Mouse (Mus musculus) embryonic facial prominence, embryonic 14.5 days (tissue): Measurements from ENCODE around the gene Tceanc. TPM values are rescaled to one million over a fixed set of nuclear protein-coding genes. Genes with fewer than 3 reads are reported as not detected.
"Not testable (repeated sequence)": the region's sequence is repeated elsewhere in the genome, so short reads cannot be mapped to it uniquely, and the experiment has no call there.

ENCODE experiments used
- ATAC-seq: fragments of 200-750 bp; cut with Nextera tagmentation; 2 replicates; pipeline ENCODE4 v1.8.0; 2017; ENCODE audit warnings: low read depth, moderate number of reproducible peaks, moderate TSS enrichment
- DNase-seq: peaks from one replicate; pipeline ENCODE4 v3.0.0-alpha.2; 2015; ENCODE audit warnings: low spot score
- H3K27ac ChIP-seq: fragments of 300-500 bp; sonication (generic); replicated peaks from 2 replicates; pipeline ENCODE4 v1.5.1; 2014; ENCODE audit warnings: low read depth, mild to moderate bottlenecking, low read length, moderate library complexity
- H3K27me3 ChIP-seq: fragments of 300-500 bp; sonication (generic); replicated peaks from 2 replicates; pipeline ENCODE4 v1.6.1; 2014; ENCODE audit warnings: low read length; ENCODE audit not compliant: control insufficient read depth, insufficient read depth
- H3K36me3 ChIP-seq: fragments of 300-500 bp; sonication (generic); 2 replicates; pipeline ENCODE4 v1.6.1; 2014; ENCODE audit warnings: low read length, mixed read lengths; ENCODE audit not compliant: control insufficient read depth, insufficient read depth
- H3K4me1 ChIP-seq: fragments of 300-500 bp; sonication (generic); 2 replicates; pipeline ENCODE4 v1.6.1; 2014; ENCODE audit warnings: antibody characterized with exemption, low read length; ENCODE audit not compliant: control insufficient read depth, insufficient read depth
- H3K4me2 ChIP-seq: fragments of 300-500 bp; sonication (generic); 2 replicates; pipeline ENCODE4 v1.6.1; 2014; ENCODE audit warnings: low read depth, mild to moderate bottlenecking, low read length, moderate library complexity, mixed read lengths
- H3K4me3 ChIP-seq: fragments of 300-500 bp; sonication (generic); 2 replicates; pipeline ENCODE4 v1.5.1; 2014; ENCODE audit warnings: low read depth, mild to moderate bottlenecking, low read length
- H3K9ac ChIP-seq: fragments of 300-500 bp; sonication (generic); 2 replicates; pipeline ENCODE4 v1.6.1; 2014; ENCODE audit warnings: low read depth, mild to moderate bottlenecking, low read length, moderate library complexity, mixed read lengths
- H3K9me3 ChIP-seq: fragments of 300-500 bp; sonication (generic); 2 replicates; pipeline ENCODE4 v1.6.1; 2016; ENCODE audit warnings: low read length; ENCODE audit not compliant: control insufficient read depth
- WGBS: fragments of 180-500 bp; shearing (Covaris S2); extraction: QIAGEN DNeasy Blood & Tissue Kit; methylation state at CpG from one replicate; pipeline ENCODE4 v1.1.7; 2014; 5-methylcytosine and 5-hydroxymethylcytosine counted together
- polyA plus RNA-seq: library from polyadenylated mRNA; unstranded; fragments of >200 nt; fragmentation: Nextera tagmentation; extraction: Ambion mirVana; gene quantifications from 2 replicates; pipeline ENCODE4 v1.2.1, GENCODE M21; 2014

The Tceanc gene
- polyA plus RNA-seq, 1 experiment from 2014 or later, result 4.8 TPM

- Histone ChIP-seq H3K9ac (no peak overlapping the region), H3K27me3 (peaks cover 8% of the 10 kb centered on the region), H3K27ac (no peak overlapping the region), H3K36me3 (no peaks in the 10 kb centered on the region), H3K4me3 (no peak overlapping the region), H3K9me3 (no peaks in the 10 kb centered on the region), H3K4me1 (no peaks in the 10 kb centered on the region), H3K4me2 (no peak overlapping the region)
- ATAC-seq, result no peak
- WGBS, result 37% methylated on average over 6 of the region's 6 CpGs
- no peak for DNase-seq
These were observed 13.3 kb upstream of the Tceanc start for GRCm38 (mm10) chrX:166531671-166532070.

DNA sequence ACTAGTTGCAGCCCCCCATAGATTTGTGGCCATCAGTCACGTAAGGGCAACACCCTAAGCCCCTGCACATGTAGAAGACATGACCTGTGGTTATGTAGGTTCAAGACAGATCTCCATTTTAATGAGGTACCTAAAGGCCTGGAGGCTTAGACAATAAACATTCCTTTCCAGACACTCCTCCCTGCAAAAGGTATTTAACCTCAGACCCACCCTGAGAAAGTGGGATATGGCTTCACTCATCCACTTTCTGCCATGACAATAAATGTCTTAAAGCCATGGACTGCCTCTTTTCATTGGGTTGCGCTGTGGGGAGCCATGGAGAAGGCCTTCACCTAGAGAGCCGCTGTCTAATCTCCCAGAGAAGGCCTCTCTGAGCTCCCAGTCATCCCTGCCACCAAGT, 9.8 kb upstream of the Tceanc start:
- no peak overlapping the region for H3K9ac ChIP-seq
- H3K36me3 ChIP-seq, result no peaks in the 10 kb centered on the region
- H3K27me3 ChIP-seq, result peaks cover 8% of the 10 kb centered on the region
- H3K4me2 ChIP-seq, result no peak overlapping the region
- H3K9me3 ChIP-seq, result no peaks in the 10 kb centered on the region
- H3K4me1 ChIP-seq, result no peaks in the 10 kb centered on the region
- 87% methylated on average over 3 of the region's 3 CpGs for WGBS
- H3K27ac ChIP-seq, result no peak overlapping the region
- DNase-seq, result no peak
- ATAC-seq, result no peak
- H3K4me3 ChIP-seq, result no peak overlapping the region

GRCm38 (mm10) chrX:166525637-166526315, 7.4 kb upstream of the Tceanc start:
- 88% methylated on average over 2 of the region's 2 CpGs for WGBS
- H3K36me3 ChIP-seq, result no peaks in the 10 kb centered on the region
- no peak overlapping the region for H3K9ac ChIP-seq
- H3K27ac ChIP-seq, result no peak overlapping the region
- ATAC-seq (no peak), DNase-seq (no peak)
- H3K4me3 ChIP-seq, result no peak overlapping the region
- H3K27me3 ChIP-seq, result no peaks in the 10 kb centered on the region; the same call in 1 of the 2 replicates
- H3K9me3 ChIP-seq, result no peaks in the 10 kb centered on the region
- H3K4me1 ChIP-seq, result no peaks in the 10 kb centered on the region
- H3K4me2 ChIP-seq, result no peak overlapping the region

DNA sequence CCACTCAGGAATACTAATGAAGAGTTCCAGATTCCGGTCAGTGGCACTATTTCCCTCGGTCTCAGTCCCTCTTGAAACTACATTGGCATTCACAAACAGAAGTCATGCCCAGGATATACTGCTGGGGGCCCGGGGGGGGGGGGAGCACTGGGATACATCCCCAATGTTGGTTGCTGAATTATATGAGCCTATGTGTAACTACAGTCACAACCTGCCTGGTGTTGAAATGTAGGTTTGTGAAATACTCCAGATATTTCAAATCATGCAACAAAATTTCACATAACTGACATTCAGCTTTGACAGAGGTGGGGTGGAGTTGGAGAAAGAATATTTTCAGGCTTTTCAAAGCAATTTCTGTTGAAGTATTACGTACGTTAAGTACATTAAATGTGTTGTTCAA, 2.4 kb upstream of the Tceanc start:
- no peaks in the 10 kb centered on the region; the same call in 1 of the 2 replicates for H3K27me3 ChIP-seq
- 90% methylated on average over 5 of the region's 5 CpGs for WGBS
- no peaks in the 10 kb centered on the region for H3K4me1 ChIP-seq
- no peak overlapping the region for H3K9ac ChIP-seq
- no peaks in the 10 kb centered on the region for H3K36me3 ChIP-seq
- H3K27ac ChIP-seq, result no peak overlapping the region
- no peaks in the 10 kb centered on the region for H3K9me3 ChIP-seq
- H3K4me2 ChIP-seq, result no peak overlapping the region
- DNase-seq (no peak), ATAC-seq (no peak)
- no peak overlapping the region for H3K4me3 ChIP-seq

DNA sequence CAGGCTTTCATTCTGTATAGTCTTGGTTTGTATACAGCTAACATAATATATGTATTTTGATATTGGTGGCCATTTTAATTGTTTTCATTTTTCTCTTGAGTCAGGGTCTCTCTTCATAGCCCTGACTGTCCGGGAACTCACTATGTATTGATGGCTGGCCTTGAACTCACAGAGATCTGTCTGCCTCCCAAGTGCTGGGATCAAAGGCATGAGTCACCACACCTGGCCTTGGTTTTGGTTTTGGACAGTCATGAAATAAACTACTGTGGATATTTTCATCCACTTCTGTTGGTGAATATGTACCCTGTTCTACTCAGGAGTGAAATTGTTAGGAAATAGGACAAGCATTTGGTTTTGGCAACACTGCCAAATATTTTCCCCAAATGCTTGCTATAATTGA, 1.7 kb downstream of the Tceanc start:
- Histone ChIP-seq H3K4me3 (no peak overlapping the region), H3K9ac (no peak overlapping the region), H3K4me1 (no peaks in the 10 kb centered on the region), H3K36me3 (no peaks in the 10 kb centered on the region), H3K27me3 (no peaks in the 10 kb centered on the region; the same call in none of the 2 replicates), H3K4me2 (no peak overlapping the region), H3K9me3 (no peaks in the 10 kb centered on the region), H3K27ac (no peak overlapping the region)
- 81% methylated on average over 1 of the region's 1 CpGs for WGBS
- ATAC-seq (no peak), DNase-seq (no peak)

GRCm38 (mm10) chrX:166515923-166516322, 2.4 kb downstream of the Tceanc start:
- Histone ChIP-seq H3K36me3 (no peaks in the 10 kb centered on the region), H3K9me3 (no peaks in the 10 kb centered on the region), H3K9ac (no peak overlapping the region), H3K4me2 (no peak overlapping the region), H3K27me3 (no peaks in the 10 kb centered on the region; the same call in none of the 2 replicates), H3K4me1 (no peaks in the 10 kb centered on the region), H3K4me3 (no peak overlapping the region), H3K27ac (no peak overlapping the region)
- WGBS, result 89% methylated on average over 3 of the region's 3 CpGs
- DNase-seq (no peak), ATAC-seq (no peak)

- not testable (repeated sequence) for H3K36me3 ChIP-seq, H3K27me3 ChIP-seq, H3K27ac ChIP-seq, H3K9ac ChIP-seq, ATAC-seq, H3K4me1 ChIP-seq, H3K9me3 ChIP-seq, H3K4me3 ChIP-seq
- WGBS, result 23% methylated on average over 11 of the region's 12 CpGs
- H3K4me2 ChIP-seq, result peak overlapping the region; percentile 24
- peak; percentile 26 for DNase-seq
These were observed 4.3 kb downstream of the Tceanc start for GRCm38 (mm10) chrX:166514035-166514434.

- Histone ChIP-seq H3K36me3 (no peaks in the 10 kb centered on the region), H3K27me3 (no peaks in the 10 kb centered on the region; the same call in 1 of the 2 replicates), H3K4me3 (no peak overlapping the region), H3K27ac (no peak overlapping the region), H3K4me1 (no peaks in the 10 kb centered on the region), H3K9me3 (no peaks in the 10 kb centered on the region), H3K9ac (no peak overlapping the region), H3K4me2 (no peak overlapping the region)
- 89% methylated on average over 4 of the region's 4 CpGs for WGBS
- DNase-seq (no peak), ATAC-seq (no peak)
These were observed 6.3 kb downstream of the Tceanc start for GRCm38 (mm10) chrX:166512071-166512470.

DNA sequence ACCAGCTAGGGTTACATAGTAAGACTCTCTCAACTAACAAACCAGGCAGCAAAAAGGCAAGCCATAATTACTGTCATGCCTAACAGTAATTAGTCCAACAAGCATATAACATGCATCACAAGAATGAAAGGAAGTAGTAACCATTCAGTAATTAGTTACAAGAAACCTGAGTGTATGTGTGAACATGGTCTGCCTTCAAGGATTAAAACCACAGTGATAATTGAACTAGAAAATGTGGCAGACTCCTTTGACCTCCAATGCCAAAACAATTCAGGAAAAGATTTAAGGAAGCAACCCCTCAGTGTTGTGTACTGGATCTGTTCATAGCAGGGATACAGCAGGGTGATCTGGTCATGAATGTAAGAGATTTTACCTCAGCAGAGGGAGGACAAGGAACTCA, 7.3 kb downstream of the Tceanc start:
- no peak overlapping the region for H3K9ac ChIP-seq
- ATAC-seq (no peak), DNase-seq (no peak)
- H3K36me3 ChIP-seq, result no peaks in the 10 kb centered on the region
- H3K27me3 ChIP-seq, result no peaks in the 10 kb centered on the region; the same call in 1 of the 2 replicates
- H3K4me1 ChIP-seq, result no peaks in the 10 kb centered on the region
- H3K4me3 ChIP-seq, result no peak overlapping the region
- peak overlapping the region; percentile 45; the same call in 1 of the 2 replicates for H3K4me2 ChIP-seq
- H3K27ac ChIP-seq, result peak overlapping the region; percentile 83; the same call in 1 of the 2 replicates
- no peaks in the 10 kb centered on the region for H3K9me3 ChIP-seq
